Mouse (Mus musculus) intestine, postnatal 0 days (tissue): ENCODE measurements around the gene Slc25a18. TPM values are rescaled to one million over a fixed set of nuclear protein-coding genes. Genes with fewer than 3 reads are reported as not detected.

Experiments
- ATAC-seq: fragments of 200-750 bp; cut with Nextera tagmentation; 2 replicates; pipeline ENCODE4 v1.8.0; 2017; ENCODE audit warnings: mild to moderate bottlenecking, moderate TSS enrichment, moderate library complexity
- H3K27ac ChIP-seq: fragments of 300-500 bp; sonication (generic); 2 replicates; pipeline ENCODE4 v1.5.1; 2014; ENCODE audit warnings: mild to moderate bottlenecking, low read depth, low read length, moderate library complexity
- H3K27me3 ChIP-seq: fragments of 300-500 bp; sonication (generic); replicated peaks from 2 replicates; pipeline ENCODE4 v1.6.1; 2014; ENCODE audit warnings: low read length, mixed read lengths; ENCODE audit not compliant: control insufficient read depth, insufficient read depth
- H3K36me3 ChIP-seq: fragments of 300-500 bp; sonication (generic); 2 replicates; pipeline ENCODE4 v1.6.1; 2014; ENCODE audit warnings: mild to moderate bottlenecking, moderate library complexity; ENCODE audit not compliant: control insufficient read depth, insufficient read depth
- H3K4me1 ChIP-seq: fragments of 300-500 bp; sonication (generic); replicated peaks from 2 replicates; pipeline ENCODE4 v1.6.1; 2014; ENCODE audit warnings: antibody characterized with exemption, low read length, mixed read lengths; ENCODE audit not compliant: control insufficient read depth, insufficient read depth
- H3K4me2 ChIP-seq: fragments of 300-500 bp; sonication (generic); replicated peaks from 2 replicates; pipeline ENCODE4 v1.6.1; 2014; ENCODE audit warnings: low read depth, mild to moderate bottlenecking, moderate library complexity
- H3K4me3 ChIP-seq: fragments of 300-500 bp; sonication (generic); 2 replicates; pipeline ENCODE4 v1.5.1; 2014; ENCODE audit warnings: low read depth, low read length
- H3K9ac ChIP-seq: fragments of 300-500 bp; sonication (generic); 2 replicates; pipeline ENCODE4 v1.6.1; 2014; ENCODE audit warnings: mild to moderate bottlenecking, low read depth, low read length
- H3K9me3 ChIP-seq: fragments of 300-500 bp; sonication (generic); 2 replicates; pipeline ENCODE4 v1.6.1; 2016; ENCODE audit warnings: mixed run types; ENCODE audit not compliant: control insufficient read depth
- CTCF ChIP-seq: sonication (generic); IDR thresholded peaks from 2 replicates; pipeline ENCODE4 v1.5.1; 2016; ENCODE audit warnings: low read depth, mild to moderate bottlenecking, control low read depth, antibody characterized with exemption, moderate library complexity
- WGBS: fragments of 180-500 bp; shearing (Covaris S2); extraction: QIAGEN DNeasy Blood & Tissue Kit; methylation state at CpG from one replicate; pipeline ENCODE4 v1.1.7; 2014; 5-methylcytosine and 5-hydroxymethylcytosine counted together
- polyA plus RNA-seq: library from polyadenylated mRNA; unstranded; fragments of >200 nt; fragmentation: Nextera tagmentation; extraction: Ambion mirVana; gene quantifications from 2 replicates; pipeline ENCODE4 v1.2.1, GENCODE M21; 2015

Gene Slc25a18
- polyA plus RNA-seq = not detected in 2 replicates

GRCm38 (mm10) chr6:120773149-120773628 is at the start of gene Slc25a18:
Gene Slc25a18, plus strand, starts transcription at chr6:120773578.
- H3K4me1 ChIP-seq = no peaks in the 10 kb centered on the region
- H3K36me3 ChIP-seq = no peaks in the 10 kb centered on the region
- H3K27me3 ChIP-seq = no peaks in the 10 kb centered on the region
- H3K27ac ChIP-seq = no peak within 1 kb of the TSS
- H3K4me2 ChIP-seq = no peak within 1 kb of the TSS
- H3K9me3 ChIP-seq = no peaks in the 10 kb centered on the region
- H3K9ac ChIP-seq = no peak within 1 kb of the TSS
- 62% methylated on average over 5 of the region's 5 CpGs for WGBS
- TF ChIP-seq CTCF = no peak
- no peak within 1 kb of the TSS for H3K4me3 ChIP-seq
- ATAC-seq = no peak

GRCm38 (mm10) chr6:120725986-120726385 is 47.4 kb upstream of the Slc25a18 start:
- ATAC-seq = no peak
- no peak for TF ChIP-seq CTCF
- no peaks in the 10 kb centered on the region for H3K9me3 ChIP-seq
- H3K36me3 ChIP-seq = no peaks in the 10 kb centered on the region
- H3K4me3 ChIP-seq = no peak overlapping the region
- H3K27ac ChIP-seq = no peak overlapping the region
- 52% methylated on average over 2 of the region's 2 CpGs for WGBS
- no peak overlapping the region for H3K9ac ChIP-seq
- H3K4me1 ChIP-seq = no peaks in the 10 kb centered on the region
- H3K4me2 ChIP-seq = no peak overlapping the region
- no peaks in the 10 kb centered on the region for H3K27me3 ChIP-seq

- TF ChIP-seq CTCF = no peak
- H3K4me2 ChIP-seq = no peak overlapping the region
- H3K27me3 ChIP-seq = no peaks in the 10 kb centered on the region
- no peak overlapping the region for H3K9ac ChIP-seq
- 86% methylated on average over 3 of the region's 3 CpGs for WGBS
- no peak overlapping the region for H3K4me3 ChIP-seq
- H3K27ac ChIP-seq = no peak overlapping the region
- no peak for ATAC-seq
- H3K4me1 ChIP-seq = no peaks in the 10 kb centered on the region
- H3K36me3 ChIP-seq = no peaks in the 10 kb centered on the region
- no peaks in the 10 kb centered on the region for H3K9me3 ChIP-seq
These were observed 37.4 kb upstream of the Slc25a18 start for GRCm38 (mm10) chr6:120736011-120736410.

- Histone ChIP-seq H3K4me1 (no peaks in the 10 kb centered on the region), H3K27ac (no peak overlapping the region), H3K4me2 (no peak overlapping the region), H3K9ac (no peak overlapping the region), H3K4me3 (no peak overlapping the region), H3K36me3 (no peaks in the 10 kb centered on the region), H3K27me3 (no peaks in the 10 kb centered on the region), H3K9me3 (no peaks in the 10 kb centered on the region)
- WGBS = 59% methylated on average over 3 of the region's 3 CpGs
- TF ChIP-seq CTCF = peak; percentile 91
- ATAC-seq = no peak
These were observed 36.8 kb upstream of the Slc25a18 start for GRCm38 (mm10) chr6:120736566-120736965.

- no peaks in the 10 kb centered on the region for H3K9me3 ChIP-seq
- ATAC-seq = no peak
These were observed 30.2 kb upstream of the Slc25a18 start for GRCm38 (mm10) chr6:120743130-120743529.

GRCm38 (mm10) chr6:120744266-120744665 is 29.1 kb upstream of the Slc25a18 start:
- Histone ChIP-seq H3K4me3 (no peak overlapping the region), H3K9ac (no peak overlapping the region), H3K27me3 (no peaks in the 10 kb centered on the region), H3K9me3 (no peaks in the 10 kb centered on the region), H3K4me1 (no peaks in the 10 kb centered on the region), H3K4me2 (no peak overlapping the region), H3K36me3 (no peaks in the 10 kb centered on the region), H3K27ac (no peak overlapping the region)
- no peak for ATAC-seq
- TF ChIP-seq CTCF = no peak
- WGBS = 84% methylated on average over 7 of the region's 7 CpGs

More at GRCm38 (mm10) chr6:120743130-120743529, 30.2 kb upstream of the Slc25a18 start:
- H3K4me2 ChIP-seq = no peak overlapping the region
- H3K27ac ChIP-seq = no peak overlapping the region
- H3K4me3 ChIP-seq = no peak overlapping the region
- H3K36me3 ChIP-seq = no peaks in the 10 kb centered on the region
- no peak overlapping the region for H3K9ac ChIP-seq
- H3K4me1 ChIP-seq = no peaks in the 10 kb centered on the region
- WGBS = 68% methylated on average over 2 of the region's 2 CpGs
- no peak for TF ChIP-seq CTCF
- no peaks in the 10 kb centered on the region for H3K27me3 ChIP-seq

GRCm38 (mm10) chr6:120746416-120746815 is 27.0 kb upstream of the Slc25a18 start:
- Histone ChIP-seq H3K9ac (no peak overlapping the region), H3K27ac (no peak overlapping the region), H3K4me2 (no peak overlapping the region), H3K4me3 (no peak overlapping the region), H3K9me3 (no peaks in the 10 kb centered on the region), H3K4me1 (no peaks in the 10 kb centered on the region), H3K27me3 (no peaks in the 10 kb centered on the region), H3K36me3 (no peaks in the 10 kb centered on the region)
- no peak for TF ChIP-seq CTCF
- WGBS = 85% methylated on average over 2 of the region's 2 CpGs
- ATAC-seq = no peak
